Mouse (Mus musculus) urinary bladder, postnatal 25 days (tissue): ENCODE measurements at regions not wholly inside any gene's neighbourhood (a gene's known extent, or its start where the extent isn't known, plus 50 kb on each side); places are given as distances from the start of the nearest gene placed in this dataset.
"Not testable (repeated sequence)": the region's sequence is repeated elsewhere in the genome, so short reads cannot be mapped to it uniquely, and the experiment has no call there.

Experiments
- DNase-seq: peaks from one replicate; pipeline ENCODE4 v3.0.0; 2022; ENCODE audit warnings: low spot score

DNA sequence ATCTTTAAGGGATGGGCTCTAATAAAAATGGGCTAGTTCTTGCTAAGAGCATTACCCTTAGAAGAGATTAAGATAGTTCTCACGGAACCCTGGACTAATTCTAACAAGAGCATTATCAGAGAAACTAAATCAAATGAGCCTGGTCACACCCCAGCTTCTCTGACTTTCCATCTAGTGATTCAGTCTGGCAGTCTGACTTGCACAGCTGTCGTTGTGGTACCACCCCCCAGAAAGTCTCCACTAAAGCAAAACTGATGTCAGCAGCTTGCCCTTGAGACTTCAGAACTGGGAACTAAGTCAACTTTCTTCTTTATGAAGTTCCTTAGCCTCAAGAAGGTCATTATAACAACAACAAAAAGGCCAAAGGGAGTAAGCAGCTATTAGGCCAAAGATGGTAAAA is 126.5 kb upstream of the Max start:
- DNase-seq: no peak

DNA sequence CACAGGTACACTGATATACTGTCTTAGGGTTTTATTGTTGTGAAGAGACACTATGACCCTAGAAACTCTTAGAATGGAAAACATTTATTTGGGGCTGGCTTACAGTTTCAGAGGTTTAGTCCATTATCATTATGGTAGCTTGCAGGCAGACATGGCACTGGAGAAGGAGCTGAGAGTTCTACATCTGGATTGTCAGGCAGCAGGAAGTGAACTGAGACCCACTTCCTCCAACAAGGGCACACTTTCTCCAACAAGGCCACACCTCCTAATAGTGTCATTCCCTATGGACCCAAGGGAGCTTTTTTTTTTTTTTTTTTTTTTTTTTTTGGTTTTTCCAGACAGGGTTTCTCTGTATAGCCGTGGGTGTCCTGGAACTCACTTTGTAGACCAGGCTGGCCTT is 124.9 kb upstream of the Max start:
- not testable (repeated sequence) for DNase-seq

DNA sequence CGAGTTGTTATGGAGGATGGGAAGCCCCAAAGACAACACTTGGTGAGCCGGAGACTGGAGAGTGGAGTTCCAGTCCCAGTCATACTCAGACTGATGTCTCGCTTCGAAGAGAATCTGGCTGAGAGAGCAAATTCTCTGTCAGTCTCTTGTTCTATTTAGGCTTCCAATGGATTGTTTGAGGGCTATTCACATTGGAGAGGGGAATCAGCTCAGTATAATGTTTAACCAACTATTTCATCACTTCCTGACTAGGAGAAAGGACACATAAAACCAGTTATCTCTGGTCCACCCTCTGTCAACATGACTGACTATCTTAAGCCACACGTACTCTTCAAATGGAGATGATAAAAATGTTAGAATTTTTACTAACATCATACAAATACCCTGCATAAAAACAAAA is 123.9 kb upstream of the Max start:
- DNase-seq: no peak

DNA sequence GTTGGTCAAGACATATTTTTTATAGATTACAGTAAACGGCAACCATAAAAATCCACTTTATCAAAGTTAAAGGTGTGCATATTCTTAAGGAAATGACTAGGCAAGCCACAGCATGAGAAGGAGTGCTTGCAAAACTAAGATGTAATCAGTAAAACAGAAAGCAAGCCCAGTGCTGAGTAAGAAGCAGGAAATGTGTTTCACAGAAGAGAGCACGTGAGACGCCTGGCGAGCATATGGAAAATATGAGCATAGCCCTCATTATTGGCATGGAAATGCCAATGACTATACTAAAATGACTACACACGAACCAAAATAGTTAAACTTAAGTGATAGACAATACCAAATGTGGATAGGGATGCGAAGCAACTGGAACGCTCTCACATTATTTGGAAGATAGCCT is 123.2 kb upstream of the Max start:
- DNase-seq: no peak

- no peak for DNase-seq
These were observed 122.7 kb upstream of the Max start for GRCm38 (mm10) chr12:77084744-77085143.

- no peak for DNase-seq
These were observed 122.3 kb upstream of the Max start for GRCm38 (mm10) chr12:77084343-77084742.

GRCm38 (mm10) chr12:77083760-77084159 is 121.8 kb upstream of the Max start:
- no peak for DNase-seq

DNA sequence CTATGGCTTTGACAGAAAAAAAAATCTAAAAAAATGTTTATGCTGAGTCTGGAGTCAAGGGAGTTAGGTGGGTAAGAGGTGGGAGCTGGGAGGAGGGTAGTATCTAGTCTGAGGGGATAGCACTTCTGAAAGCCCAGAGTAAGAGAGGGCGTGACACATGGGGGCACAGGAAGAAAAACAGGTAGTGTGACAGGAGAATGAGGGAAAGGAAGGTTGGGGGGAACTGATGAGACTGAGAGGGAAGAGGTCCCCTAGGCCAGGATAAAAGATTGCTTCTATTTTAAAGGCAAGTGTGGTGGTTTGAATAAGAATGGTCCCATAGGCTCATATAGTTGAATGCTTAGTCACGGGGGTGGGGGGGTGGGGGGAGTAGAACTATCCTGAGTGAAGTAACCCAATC is 119.8 kb upstream of the Max start:
- no peak for DNase-seq

GRCm38 (mm10) chr12:77079481-77079880 is 117.5 kb upstream of the Max start:
- no peak for DNase-seq

GRCm38 (mm10) chr12:77076678-77077077 is 114.7 kb upstream of the Max start:
- DNase-seq: no peak

GRCm38 (mm10) chr12:77074602-77075001 is 112.6 kb upstream of the Max start:
- no peak for DNase-seq

GRCm38 (mm10) chr12:77071700-77072099 is 109.7 kb upstream of the Max start:
- DNase-seq: no peak

- DNase-seq: no peak
These were observed 105.9 kb upstream of the Max start for GRCm38 (mm10) chr12:77067938-77068337.

- no peak for DNase-seq
These were observed 105.1 kb upstream of the Max start for GRCm38 (mm10) chr12:77067115-77067514.

DNA sequence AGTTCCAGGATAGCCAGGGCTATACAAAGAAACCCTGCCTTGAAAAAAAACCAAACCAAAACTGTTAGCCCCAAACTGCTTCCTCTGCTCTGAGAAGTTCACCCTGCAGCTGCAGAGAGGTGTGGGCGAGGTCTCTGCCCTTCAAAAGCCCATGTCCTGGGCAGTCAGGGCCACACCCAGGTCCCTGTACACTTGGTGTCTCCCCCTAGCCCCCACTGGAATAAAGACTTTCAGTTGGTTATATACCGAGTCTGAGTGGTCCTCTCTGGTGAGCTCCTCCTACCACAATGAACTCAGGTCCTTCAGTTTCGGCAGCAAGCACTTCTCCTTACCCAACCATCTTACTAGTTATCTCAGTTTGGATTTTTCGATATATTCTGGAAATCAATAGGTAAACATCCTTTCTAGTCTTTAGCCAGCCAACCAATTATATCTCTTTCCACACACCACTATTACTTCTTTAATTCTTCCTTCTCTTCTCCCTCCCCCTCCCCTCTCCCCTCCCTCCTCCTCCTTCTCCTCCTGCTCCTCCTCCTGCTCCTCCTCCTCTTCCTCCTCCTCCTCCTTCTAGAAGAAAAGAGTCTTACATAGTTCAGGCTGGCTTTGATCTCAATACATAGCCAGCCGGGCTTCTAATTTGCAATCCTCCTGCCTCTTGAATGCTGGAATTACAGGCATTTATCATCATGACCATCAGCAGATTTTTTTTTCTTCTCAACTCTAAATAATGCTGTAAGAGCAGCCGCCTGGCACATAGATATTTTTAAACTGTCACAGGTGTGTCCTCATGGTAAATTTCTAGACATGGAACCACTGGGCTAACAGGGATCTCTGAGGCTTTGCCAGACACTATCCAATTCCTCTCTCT is 103.9 kb upstream of the Max start:
- DNase-seq: no peak

DNA sequence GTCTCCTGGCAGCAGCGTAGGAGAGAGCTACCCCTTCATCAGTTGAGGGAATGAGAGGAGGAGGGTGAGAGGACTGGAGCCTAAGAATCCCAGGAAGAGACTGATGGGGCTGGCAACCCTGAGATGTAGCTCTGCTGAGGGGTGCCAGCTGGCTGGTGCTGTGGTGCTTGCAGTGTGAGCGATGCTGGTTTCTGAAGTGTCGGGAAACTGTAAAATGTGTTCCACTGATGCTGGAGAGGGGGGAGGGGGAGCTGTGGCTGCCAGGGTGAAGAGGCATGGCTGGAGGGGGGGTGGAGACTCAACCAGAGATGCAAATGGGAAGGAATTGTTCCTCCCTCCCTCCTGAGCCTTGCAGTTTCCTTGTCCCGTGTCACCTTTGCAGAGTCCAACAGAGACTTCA is 102.0 kb upstream of the Max start:
- DNase-seq: no peak

DNA sequence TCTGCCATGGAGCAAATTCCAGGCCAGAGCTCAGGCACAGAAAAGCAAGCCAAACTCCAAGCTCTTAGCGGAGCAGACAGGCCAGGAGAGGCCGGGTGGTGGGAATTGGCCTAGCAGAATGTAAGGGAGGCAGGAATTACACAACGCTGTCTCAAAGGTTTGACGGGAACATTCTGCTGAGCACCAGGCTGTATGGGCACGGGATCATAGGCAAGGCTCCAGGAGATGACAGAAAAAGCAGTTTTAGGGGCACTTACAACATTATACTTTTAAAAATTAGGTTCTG is 99.5 kb upstream of the Max start:
- no peak for DNase-seq

DNA sequence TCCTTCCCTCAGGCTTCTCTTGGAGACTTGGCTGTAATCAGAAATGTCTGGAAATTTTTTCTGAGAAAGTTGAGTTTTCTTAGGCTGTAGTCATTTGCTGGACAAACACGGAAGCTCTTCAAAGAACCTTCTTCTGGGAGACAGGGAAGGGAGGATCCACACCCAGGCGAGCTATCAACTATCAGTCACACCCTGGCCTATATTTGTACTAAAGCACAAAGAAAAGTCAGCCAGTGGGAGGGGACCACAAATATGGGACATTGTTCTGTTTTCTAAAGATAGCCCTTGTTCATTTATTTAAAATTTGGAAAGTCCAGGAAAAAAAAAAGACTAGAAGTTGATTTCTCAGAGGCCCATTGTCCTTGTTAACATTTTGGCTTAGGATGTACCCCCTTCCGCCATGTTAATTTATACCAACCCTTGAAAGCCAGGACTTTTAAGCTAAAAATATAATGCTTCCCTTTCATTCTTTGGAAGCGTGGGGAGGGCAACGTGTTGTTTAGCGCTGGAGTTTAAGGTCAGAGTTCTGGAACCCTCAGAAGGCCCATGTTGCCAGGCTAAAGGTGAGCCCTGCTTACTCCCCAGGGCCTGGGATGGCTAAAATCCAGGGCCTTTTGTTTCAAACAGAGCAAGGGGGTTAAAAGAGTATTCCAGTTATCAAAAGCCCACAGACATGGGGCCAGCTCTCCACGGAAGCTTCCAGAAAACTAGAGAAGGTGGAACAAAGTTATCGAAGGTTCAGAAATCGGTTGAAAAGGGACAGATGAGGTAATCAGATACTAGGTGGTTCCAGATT is 99.0 kb upstream of the Max start:
- no peak for DNase-seq

GRCm38 (mm10) chr12:77060060-77060695 is 98.2 kb upstream of the Max start:
- no peak for DNase-seq

DNA sequence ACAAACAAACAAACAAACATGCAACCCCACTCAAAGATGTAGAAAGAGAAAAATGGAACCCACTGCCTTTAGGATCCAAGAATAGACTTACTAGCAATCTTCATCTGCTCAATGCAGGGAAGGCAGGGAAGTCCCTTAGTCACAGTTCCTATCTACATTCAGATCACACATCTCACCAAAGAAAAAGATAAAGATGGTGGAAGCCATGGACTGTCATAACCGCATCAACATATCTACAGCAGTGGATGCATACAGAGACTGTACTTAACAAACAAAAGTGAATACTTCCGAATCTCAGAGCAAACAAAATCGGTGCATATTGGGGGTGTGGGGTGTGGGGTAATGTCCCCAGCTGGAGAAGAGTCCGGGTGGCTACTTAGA is 97.7 kb upstream of the Max start:
- DNase-seq: no peak

GRCm38 (mm10) chr12:77058596-77059190 is 96.7 kb upstream of the Max start:
- DNase-seq: no peak

GRCm38 (mm10) chr12:77056748-77057370 is 94.9 kb upstream of the Max start:
- no peak for DNase-seq
